Mouse (Mus musculus) embryonic facial prominence, embryonic 15.5 days (tissue): ENCODE data around the gene Ap3d1. TPM values are rescaled to one million over a fixed set of nuclear protein-coding genes. Genes with fewer than 3 reads are reported as not detected.

Source experiments
- ATAC-seq: fragments of 200-750 bp; cut with Nextera tagmentation; 2 replicates; pipeline ENCODE4 v1.8.0; 2017; ENCODE audit warnings: low read depth, moderate TSS enrichment; ENCODE audit not compliant: insufficient number of reproducible peaks, low FRiP score, low TSS enrichment
- H3K27ac ChIP-seq: fragments of 300-500 bp; sonication (generic); replicated peaks from 2 replicates; pipeline ENCODE4 v1.5.1; 2015; ENCODE audit warnings: mild to moderate bottlenecking, inconsistent platforms
- H3K27me3 ChIP-seq: fragments of 300-500 bp; sonication (generic); 2 replicates; pipeline ENCODE4 v1.6.1; 2015; ENCODE audit warnings: inconsistent platforms
- H3K36me3 ChIP-seq: fragments of 300-500 bp; sonication (generic); 2 replicates; pipeline ENCODE4 v1.6.1; 2015; ENCODE audit warnings: mild to moderate bottlenecking, inconsistent platforms
- H3K4me1 ChIP-seq: fragments of 300-500 bp; sonication (generic); 2 replicates; pipeline ENCODE4 v1.6.1; 2015; ENCODE audit warnings: inconsistent platforms
- H3K4me2 ChIP-seq: fragments of 300-500 bp; sonication (generic); replicated peaks from 2 replicates; pipeline ENCODE4 v1.6.1; 2015; ENCODE audit warnings: mild to moderate bottlenecking, inconsistent platforms
- H3K4me3 ChIP-seq: fragments of 300-500 bp; sonication (generic); replicated peaks from 2 replicates; pipeline ENCODE4 v1.5.1; 2015; ENCODE audit warnings: mild to moderate bottlenecking, inconsistent platforms
- H3K9ac ChIP-seq: fragments of 300-500 bp; sonication (generic); 2 replicates; pipeline ENCODE4 v1.6.1; 2015; ENCODE audit warnings: inconsistent platforms
- H3K9me3 ChIP-seq: fragments of 300-500 bp; sonication (generic); replicated peaks from 2 replicates; pipeline ENCODE4 v1.6.1; 2016; ENCODE audit warnings: inconsistent platforms
- WGBS: fragments of 180-500 bp; shearing (Covaris S2); methylation state at CpG from one replicate; pipeline ENCODE4 v1.1.7; 2015; 5-methylcytosine and 5-hydroxymethylcytosine counted together
- polyA plus RNA-seq: library from polyadenylated mRNA; unstranded; fragments of >200 nt; fragmentation: Nextera tagmentation; extraction: Ambion mirVana; gene quantifications from 2 replicates; pipeline ENCODE4 v1.2.1, GENCODE M21; 2015

Gene Ap3d1
- polyA plus RNA-seq, 1 experiment from 2014 or later: 75.2 TPM

GRCm38 (mm10) chr10:80679556-80680259, 62.4 kb downstream of the Ap3d1 start:
- no peak for ATAC-seq
- no peak overlapping the region for H3K9ac ChIP-seq
- WGBS: 50% methylated on average over 9 of the region's 9 CpGs
- no peaks in the 10 kb centered on the region for H3K27me3 ChIP-seq
- H3K9me3 ChIP-seq: no peaks in the 10 kb centered on the region
- 0 out of 2 replicates have a peak, but pooled peaks cover 8% of the 10 kb centered on the region for H3K36me3 ChIP-seq
- H3K4me3 ChIP-seq: no peak overlapping the region
- H3K4me1 ChIP-seq: peaks cover 44% of the 10 kb centered on the region
- no peak overlapping the region for H3K4me2 ChIP-seq
- H3K27ac ChIP-seq: peak overlapping the region; percentile 99

- 49% methylated on average over 9 of the region's 10 CpGs for WGBS
- H3K9ac ChIP-seq: no peak overlapping the region
- H3K27ac ChIP-seq: peak overlapping the region; percentile 99
- H3K9me3 ChIP-seq: no peaks in the 10 kb centered on the region
- H3K4me2 ChIP-seq: peak overlapping the region; percentile 84; the same call in 1 of the 2 replicates
- peaks cover 53% of the 10 kb centered on the region for H3K4me1 ChIP-seq
- H3K36me3 ChIP-seq: 0 out of 2 replicates have a peak, but pooled peaks cover 4% of the 10 kb centered on the region
- ATAC-seq: no peak
- H3K27me3 ChIP-seq: no peaks in the 10 kb centered on the region
- H3K4me3 ChIP-seq: no peak overlapping the region
Observed at GRCm38 (mm10) chr10:80678601-80679377, 63.3 kb downstream of the Ap3d1 start.

- Histone ChIP-seq H3K27ac (peak within 1 kb of the TSS; percentile 99), H3K9me3 (no peaks in the 10 kb centered on the region), H3K9ac (peak within 1 kb of the TSS; percentile 65), H3K27me3 (no peaks in the 10 kb centered on the region), H3K4me3 (peak within 1 kb of the TSS; percentile 97), H3K36me3 (no peaks in the 10 kb centered on the region), H3K4me2 (peak within 1 kb of the TSS; percentile 84), H3K4me1 (peaks cover 61% of the 10 kb centered on the region)
- 16% methylated on average over 8 of the region's 8 CpGs for WGBS
- peak; percentile 11 for ATAC-seq
Observed at GRCm38 (mm10) chr10:80677942-80678436, 64.1 kb downstream of the Ap3d1 start, which contains the start of gene Mknk2. Mknk2 (minus strand) TSS chr10:80678112.

- H3K4me1 ChIP-seq: peaks cover 68% of the 10 kb centered on the region
- no peaks in the 10 kb centered on the region for H3K27me3 ChIP-seq
- peak overlapping the region; percentile 84 for H3K4me2 ChIP-seq
Observed at GRCm38 (mm10) chr10:80677128-80677875, 64.8 kb downstream of the Ap3d1 start.

GRCm38 (mm10) chr10:80676198-80676928, 65.7 kb downstream of the Ap3d1 start:
- under 1% methylated on average over 55 of the region's 78 CpGs for WGBS
- peaks cover 76% of the 10 kb centered on the region for H3K4me1 ChIP-seq
- peak; percentile 92 for ATAC-seq

More at GRCm38 (mm10) chr10:80677128-80677875, 64.8 kb downstream of the Ap3d1 start:
- WGBS: 27% methylated on average over 9 of the region's 9 CpGs
- ATAC-seq: no peak
- Histone ChIP-seq H3K9me3 (no peaks in the 10 kb centered on the region), H3K36me3 (0 out of 2 replicates have a peak, but pooled peaks cover under 1% of the 10 kb centered on the region), H3K9ac (peak overlapping the region; percentile 65), H3K4me3 (peak overlapping the region; percentile 97), H3K27ac (peak overlapping the region; percentile 99)

GRCm38 (mm10) chr10:80675405-80676197, 66.5 kb downstream of the Ap3d1 start:
- peaks cover 82% of the 10 kb centered on the region for H3K4me1 ChIP-seq

More at GRCm38 (mm10) chr10:80676198-80676928, 65.7 kb downstream of the Ap3d1 start:
- peaks cover 9% of the 10 kb centered on the region for H3K36me3 ChIP-seq
- H3K27me3 ChIP-seq: no peaks in the 10 kb centered on the region
- peak overlapping the region; percentile 84 for H3K4me2 ChIP-seq
- H3K9ac ChIP-seq: peak overlapping the region; percentile 98
- peak overlapping the region; percentile 99 for H3K27ac ChIP-seq
- no peaks in the 10 kb centered on the region for H3K9me3 ChIP-seq
- peak overlapping the region; percentile 97 for H3K4me3 ChIP-seq

GRCm38 (mm10) chr10:80674851-80675404, 67.1 kb downstream of the Ap3d1 start:
- ATAC-seq: no peak
- Histone ChIP-seq H3K9me3 (no peaks in the 10 kb centered on the region), H3K36me3 (peaks cover 23% of the 10 kb centered on the region), H3K9ac (peak overlapping the region; percentile 98), H3K4me1 (peaks cover 84% of the 10 kb centered on the region), H3K4me3 (peak overlapping the region; percentile 97), H3K4me2 (peak overlapping the region; percentile 84), H3K27me3 (no peaks in the 10 kb centered on the region), H3K27ac (peak overlapping the region; percentile 99)
- 12% methylated on average over 6 of the region's 6 CpGs for WGBS

More at GRCm38 (mm10) chr10:80675405-80676197, 66.5 kb downstream of the Ap3d1 start:
- Histone ChIP-seq H3K27ac (peak overlapping the region; percentile 99), H3K4me2 (peak overlapping the region; percentile 84), H3K4me3 (peak overlapping the region; percentile 97), H3K9me3 (no peaks in the 10 kb centered on the region), H3K27me3 (no peaks in the 10 kb centered on the region), H3K36me3 (peaks cover 16% of the 10 kb centered on the region), H3K9ac (peak overlapping the region; percentile 98)
- under 1% methylated on average over 47 of the region's 54 CpGs for WGBS
- 0 out of 2 replicates have a peak, but pooled peaks have one; percentile 0 for ATAC-seq

- Histone ChIP-seq H3K9ac (peak overlapping the region; percentile 98), H3K27ac (peak overlapping the region; percentile 99; the same call in 1 of the 2 replicates), H3K4me3 (peak overlapping the region; percentile 97), H3K36me3 (peaks cover 30% of the 10 kb centered on the region), H3K4me1 (peaks cover 81% of the 10 kb centered on the region), H3K9me3 (no peaks in the 10 kb centered on the region), H3K27me3 (no peaks in the 10 kb centered on the region), H3K4me2 (peak overlapping the region; percentile 84)
- no peak for ATAC-seq
- 59% methylated on average over 5 of the region's 5 CpGs for WGBS
Observed at GRCm38 (mm10) chr10:80674161-80674711, 67.8 kb downstream of the Ap3d1 start.

- no peaks in the 10 kb centered on the region for H3K9me3 ChIP-seq
- H3K36me3 ChIP-seq: peaks cover 35% of the 10 kb centered on the region
- H3K27ac ChIP-seq: peak overlapping the region; percentile 99; the same call in 1 of the 2 replicates
- peaks cover 80% of the 10 kb centered on the region for H3K4me1 ChIP-seq
- peak overlapping the region; percentile 98 for H3K9ac ChIP-seq
- H3K27me3 ChIP-seq: no peaks in the 10 kb centered on the region
- WGBS: 85% methylated on average over 3 of the region's 3 CpGs
- no peak for ATAC-seq
- H3K4me2 ChIP-seq: peak overlapping the region; percentile 84
- peak overlapping the region; percentile 97 for H3K4me3 ChIP-seq
Observed at GRCm38 (mm10) chr10:80673690-80674089, 68.4 kb downstream of the Ap3d1 start.
